Mouse (Mus musculus): Measurements from ENCODE around the gene Papss2. TPM values are rescaled to one million over a fixed set of nuclear protein-coding genes. Genes with fewer than 3 reads are reported as not detected.
A peak's percentile ranks its signal among the peaks of the same experiment; 100 is the strongest.

The Papss2 gene
- 10 to 100 TPM; 12.3 to 14.8 (median 14.2) TPM for total RNA-seq (2022)

GRCm38 (mm10) chr19:32595506-32596286 lies at the start of gene Papss2:
TSS of gene Papss2 (plus strand) at chr19:32595790.
- no peak for DNase-seq (ENCODE audit: low spot score in 2 of 2)

- DNase-seq (ENCODE audit: low spot score in 2 of 2) = no peak
Measured at GRCm38 (mm10) chr19:32547396-32547795, 48.2 kb upstream of the Papss2 start.

GRCm38 (mm10) chr19:32548202-32548601 lies 47.4 kb upstream of the Papss2 start:
- DNase-seq (ENCODE audit: low spot score in 2 of 2) = no peak

DNA sequence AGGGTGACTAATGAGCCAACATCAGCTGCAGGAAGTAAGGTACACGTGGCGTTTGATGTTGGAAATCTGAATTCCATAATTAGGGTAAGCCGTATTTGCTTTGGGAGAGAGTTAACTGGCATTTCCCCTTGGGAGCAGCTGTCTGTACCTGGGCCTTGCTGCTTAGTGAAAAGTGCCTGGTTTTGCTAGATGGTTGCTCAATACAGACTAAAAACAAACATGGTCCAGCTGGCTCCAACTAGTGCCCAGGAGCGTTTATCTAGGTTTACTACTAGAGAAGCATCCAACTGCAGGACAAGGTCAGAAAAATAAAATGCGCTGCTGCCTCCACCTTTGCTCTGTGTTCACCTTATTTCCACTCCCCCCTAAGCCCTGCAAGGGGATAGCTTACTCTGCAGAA lies 45.1 kb upstream of the Papss2 start:
- DNase-seq (ENCODE audit: low spot score in 2 of 2) = no peak

DNA sequence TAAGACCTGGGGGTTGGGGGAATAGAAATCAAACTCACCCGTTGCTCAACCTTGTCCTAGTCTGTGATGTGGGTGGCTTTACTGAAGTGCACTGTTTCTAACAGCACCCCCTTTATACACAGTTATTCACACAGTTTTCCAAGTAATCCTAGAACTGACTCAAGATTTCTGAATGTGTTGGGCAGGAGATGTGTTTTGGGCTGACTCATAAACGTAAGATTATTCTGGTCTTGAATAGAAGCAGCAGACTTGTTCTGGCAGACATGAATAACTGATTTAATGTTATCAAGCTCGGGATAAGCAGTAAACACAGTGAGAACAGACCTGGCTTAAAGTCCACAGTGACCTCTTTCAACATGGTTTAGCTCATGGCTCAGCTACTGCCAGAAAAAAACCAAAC lies 44.1 kb upstream of the Papss2 start:
- DNase-seq (ENCODE audit: low spot score in 2 of 2) = no peak

GRCm38 (mm10) chr19:32552106-32552505 lies 43.5 kb upstream of the Papss2 start:
- DNase-seq (ENCODE audit: low spot score in 2 of 2) = no peak

GRCm38 (mm10) chr19:32553310-32553709 lies 42.3 kb upstream of the Papss2 start:
- DNase-seq (ENCODE audit: low spot score in 2 of 2) = no peak

DNA sequence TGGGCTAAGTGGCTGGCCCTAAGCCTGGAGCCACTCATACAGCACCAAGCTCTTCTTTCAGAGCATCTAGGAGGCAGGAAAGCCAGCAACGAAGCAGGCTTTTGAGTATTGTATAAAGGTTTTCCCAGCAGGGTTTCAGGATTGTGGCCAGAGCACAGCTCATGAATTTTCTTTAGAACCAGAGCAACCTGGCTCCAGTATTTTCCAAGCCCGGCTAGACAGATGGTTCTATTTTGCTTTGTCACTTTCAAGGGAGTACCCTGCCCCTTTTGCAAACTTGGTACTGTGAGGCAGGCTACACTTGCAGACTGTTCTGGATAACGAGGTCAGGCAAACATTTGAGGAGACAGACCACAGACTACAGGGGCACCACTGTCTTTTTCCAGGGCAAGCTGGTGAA lies 40.3 kb upstream of the Papss2 start:
- peak; percentile 18 to 20 for DNase-seq (ENCODE audit: low spot score in 2 of 2)

GRCm38 (mm10) chr19:32567025-32567424 lies 28.6 kb upstream of the Papss2 start:
- no peak for DNase-seq (ENCODE audit: low spot score in 2 of 2)

GRCm38 (mm10) chr19:32567447-32567846 lies 28.1 kb upstream of the Papss2 start:
- DNase-seq (ENCODE audit: low spot score in 2 of 2) = no peak

DNA sequence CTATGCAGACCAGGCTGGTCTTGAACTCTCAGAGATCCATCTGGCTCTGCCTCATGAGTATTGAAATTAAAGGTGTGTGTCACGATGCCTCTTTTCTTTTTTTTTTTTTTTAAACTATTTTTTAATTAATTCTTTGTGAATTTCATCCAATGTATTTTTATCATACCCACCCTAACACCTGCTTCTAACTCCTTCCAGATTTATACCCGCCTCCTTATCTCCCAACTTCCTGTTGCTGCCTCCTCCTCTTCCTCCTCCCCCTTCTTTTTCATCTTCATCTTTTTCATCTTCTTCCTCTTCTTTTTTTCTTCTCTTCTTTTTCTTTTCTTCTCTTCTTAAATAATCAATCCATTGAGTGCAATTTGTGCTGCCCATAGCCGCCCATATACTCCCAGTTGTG lies 27.1 kb upstream of the Papss2 start:
- DNase-seq (ENCODE audit: low spot score in 2 of 2) = no peak

GRCm38 (mm10) chr19:32568961-32569653 lies 26.5 kb upstream of the Papss2 start:
- no peak for DNase-seq (ENCODE audit: low spot score in 2 of 2)

- no peak for DNase-seq (ENCODE audit: low spot score in 2 of 2)
Measured at GRCm38 (mm10) chr19:32569725-32570124, 25.9 kb upstream of the Papss2 start.

GRCm38 (mm10) chr19:32572191-32572590 lies 23.4 kb upstream of the Papss2 start:
- DNase-seq (ENCODE audit: low spot score in 2 of 2) = no peak

GRCm38 (mm10) chr19:32573259-32573658 lies 22.3 kb upstream of the Papss2 start:
- no peak for DNase-seq (ENCODE audit: low spot score in 2 of 2)

DNA sequence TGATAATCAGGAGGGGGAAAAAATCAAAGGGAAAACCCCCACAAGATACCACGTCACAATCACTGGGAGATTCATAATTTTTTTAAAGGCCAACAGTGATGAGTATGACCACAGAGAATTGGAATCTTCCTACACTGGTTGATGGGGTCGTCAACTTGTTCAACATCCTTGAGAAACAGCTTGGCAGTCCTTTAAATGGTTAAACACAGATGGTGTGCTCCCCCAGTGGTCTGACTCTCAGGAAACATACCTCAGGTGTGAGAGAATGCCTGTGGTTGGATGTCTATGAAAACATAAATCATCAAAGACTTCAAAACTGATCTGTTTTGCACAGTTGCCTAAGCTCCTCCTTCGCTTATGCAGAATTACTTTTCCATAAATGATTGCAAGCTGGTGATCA lies 20.7 kb upstream of the Papss2 start:
- no peak for DNase-seq (ENCODE audit: low spot score in 2 of 2)

GRCm38 (mm10) chr19:32577749-32578148 lies 17.8 kb upstream of the Papss2 start:
- DNase-seq (ENCODE audit: low spot score in 2 of 2) = no peak

- no peak for DNase-seq (ENCODE audit: low spot score in 2 of 2)
Measured at GRCm38 (mm10) chr19:32583091-32583766, 12.4 kb upstream of the Papss2 start.

DNA sequence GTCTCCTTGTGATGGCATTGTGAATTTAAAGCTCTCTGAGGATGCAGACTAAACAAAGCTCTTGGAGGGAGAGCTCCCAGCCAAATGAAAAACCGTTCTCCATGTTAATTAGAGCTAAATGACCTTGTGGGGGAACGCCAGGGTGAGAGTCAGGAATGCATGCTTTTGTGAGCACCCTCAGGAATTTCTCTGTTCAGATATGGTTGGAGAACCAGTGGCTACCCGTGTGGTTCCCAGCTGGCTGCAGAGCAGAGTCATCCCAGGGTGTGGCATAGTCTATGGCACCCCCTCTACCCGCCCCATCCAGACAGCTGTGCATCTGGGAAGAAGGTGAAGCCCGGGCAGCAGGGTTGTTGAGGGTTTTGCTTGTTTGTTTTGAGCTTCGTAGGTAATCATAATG lies 7.9 kb upstream of the Papss2 start:
- DNase-seq (ENCODE audit: low spot score in 2 of 2) = no peak

- DNase-seq (ENCODE audit: low spot score in 2 of 2) = no peak
Measured at GRCm38 (mm10) chr19:32592749-32593148, 2.8 kb upstream of the Papss2 start.

DNA sequence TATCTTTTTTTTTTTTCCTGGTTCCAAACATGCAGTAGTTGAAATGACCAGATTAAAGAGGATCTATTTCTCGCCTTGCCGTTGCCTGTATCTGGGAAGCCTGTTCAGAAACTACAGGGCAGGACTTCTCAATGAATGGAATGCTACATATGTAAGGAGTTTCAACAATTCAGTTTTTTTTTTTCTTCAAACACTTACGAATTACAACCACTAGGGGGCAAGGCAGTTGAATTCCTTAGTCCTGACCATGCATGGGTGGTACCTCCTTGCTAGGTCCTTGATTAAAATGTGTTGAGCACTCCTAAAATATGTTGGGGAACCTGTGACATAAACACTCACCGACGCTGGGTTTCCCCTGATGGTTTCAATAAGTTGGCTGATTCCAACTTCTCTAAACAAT lies 1.7 kb upstream of the Papss2 start:
- no peak for DNase-seq (ENCODE audit: low spot score in 2 of 2)

GRCm38 (mm10) chr19:32595131-32595505 lies 472 bp upstream of the Papss2 start:
- no peak for DNase-seq (ENCODE audit: low spot score in 2 of 2)

Data from layer of hippocampus, adult 8-10 months (tissue).